Mouse (Mus musculus) stomach, postnatal 0 days (tissue): ENCODE results near the gene Sgk1.

Experiments
- CTCF ChIP-seq: IDR thresholded peaks from 2 replicates; pipeline ENCODE4 v1.5.1; 2016; ENCODE audit warnings: antibody characterized with exemption, low read depth, mild to moderate bottlenecking, moderate library complexity
- EP300 ChIP-seq: optimal IDR thresholded peaks from 2 replicates; pipeline ENCODE3; 2016; ENCODE audit warnings: antibody characterized with exemption

DNA sequence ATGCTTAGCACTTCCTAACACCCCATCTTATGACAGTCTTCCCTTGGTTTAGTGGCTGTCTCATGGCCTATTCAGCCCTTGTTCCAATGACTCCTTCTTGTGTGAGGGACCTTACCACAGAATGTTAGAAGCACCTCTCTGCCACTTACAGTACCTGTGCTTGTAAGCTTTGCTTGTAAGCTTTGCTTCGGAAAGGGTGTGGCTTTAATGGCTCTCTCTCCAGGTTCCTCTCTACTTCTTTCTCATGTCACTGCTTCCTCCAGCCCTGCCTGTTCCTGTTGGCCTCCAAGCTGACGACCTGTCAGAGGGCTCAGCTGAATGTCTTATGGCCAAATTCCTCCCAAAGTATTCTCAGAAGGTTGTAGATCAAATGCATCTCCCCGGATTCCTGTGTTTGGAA, 25.8 kb downstream of the Sgk1 start:
- no peak for TF ChIP-seq EP300
- TF ChIP-seq CTCF, result no peak
